Mouse (Mus musculus) intestine, embryonic 14.5 days (tissue): ENCODE measurements around the gene Gm49673. TPM values are rescaled to one million over a fixed set of nuclear protein-coding genes. Genes with fewer than 3 reads are reported as not detected.
A peak's percentile ranks its signal among the peaks of the same experiment; 100 is the strongest.
"Not testable (repeated sequence)": the region's sequence is repeated elsewhere in the genome, so short reads cannot be mapped to it uniquely, and the experiment has no call there.

Experiments
- ATAC-seq: fragments of 200-750 bp; cut with Nextera tagmentation; replicated peaks from 2 replicates; pipeline ENCODE4 v1.8.0; 2017; ENCODE audit warnings: low read depth, moderate number of reproducible peaks, moderate TSS enrichment, moderate library complexity; ENCODE audit not compliant: low FRiP score, low TSS enrichment
- DNase-seq: peaks from one replicate; pipeline ENCODE4 v3.0.0-alpha.2; 2018; ENCODE audit warnings: low spot score
- H3K27ac ChIP-seq: fragments of 300-500 bp; sonication (generic); 2 replicates; pipeline ENCODE4 v1.5.1; 2014; ENCODE audit warnings: low read depth, mild to moderate bottlenecking, control low read depth
- H3K27me3 ChIP-seq: fragments of 300-500 bp; sonication (generic); replicated peaks from 2 replicates; pipeline ENCODE4 v1.6.1; 2014; ENCODE audit warnings: low read length, control low read depth; ENCODE audit not compliant: control insufficient read depth, insufficient read depth
- H3K36me3 ChIP-seq: fragments of 300-500 bp; sonication (generic); 2 replicates; pipeline ENCODE4 v1.6.1; 2014; ENCODE audit warnings: low read length, control low read depth; ENCODE audit not compliant: control insufficient read depth, insufficient read depth
- H3K4me1 ChIP-seq: fragments of 300-500 bp; sonication (generic); replicated peaks from 2 replicates; pipeline ENCODE4 v1.6.1; 2014; ENCODE audit warnings: low read length, control low read depth, mixed read lengths; ENCODE audit not compliant: control insufficient read depth, insufficient read depth
- H3K4me2 ChIP-seq: fragments of 300-500 bp; sonication (generic); 2 replicates; pipeline ENCODE4 v1.6.1; 2014; ENCODE audit warnings: low read length
- H3K4me3 ChIP-seq: fragments of 300-500 bp; sonication (generic); 2 replicates; pipeline ENCODE4 v1.5.1; 2014; ENCODE audit warnings: low read depth, low read length, control low read depth, mixed read lengths
- H3K9ac ChIP-seq: fragments of 300-500 bp; sonication (generic); 2 replicates; pipeline ENCODE4 v1.6.1; 2014; ENCODE audit warnings: mild to moderate bottlenecking, low read length
- H3K9me3 ChIP-seq: fragments of 300-500 bp; sonication (generic); 2 replicates; pipeline ENCODE4 v1.6.1; 2016; ENCODE audit warnings: low read length, control low read depth; ENCODE audit not compliant: control insufficient read depth
- WGBS: fragments of 180-500 bp; shearing (Covaris S2); extraction: QIAGEN DNeasy Blood & Tissue Kit; methylation state at CpG from one replicate; pipeline ENCODE4 v1.1.7; 2014; 5-methylcytosine and 5-hydroxymethylcytosine counted together
- polyA plus RNA-seq: library from polyadenylated mRNA; unstranded; fragments of >200 nt; fragmentation: Nextera tagmentation; extraction: Ambion mirVana; gene quantifications from 2 replicates; pipeline ENCODE4 v1.2.1, GENCODE M21; 2014

Gm49673 gene
- polyA plus RNA-seq, result 0.28 TPM in 1 of 2 replicates, not detected in the other

DNA sequence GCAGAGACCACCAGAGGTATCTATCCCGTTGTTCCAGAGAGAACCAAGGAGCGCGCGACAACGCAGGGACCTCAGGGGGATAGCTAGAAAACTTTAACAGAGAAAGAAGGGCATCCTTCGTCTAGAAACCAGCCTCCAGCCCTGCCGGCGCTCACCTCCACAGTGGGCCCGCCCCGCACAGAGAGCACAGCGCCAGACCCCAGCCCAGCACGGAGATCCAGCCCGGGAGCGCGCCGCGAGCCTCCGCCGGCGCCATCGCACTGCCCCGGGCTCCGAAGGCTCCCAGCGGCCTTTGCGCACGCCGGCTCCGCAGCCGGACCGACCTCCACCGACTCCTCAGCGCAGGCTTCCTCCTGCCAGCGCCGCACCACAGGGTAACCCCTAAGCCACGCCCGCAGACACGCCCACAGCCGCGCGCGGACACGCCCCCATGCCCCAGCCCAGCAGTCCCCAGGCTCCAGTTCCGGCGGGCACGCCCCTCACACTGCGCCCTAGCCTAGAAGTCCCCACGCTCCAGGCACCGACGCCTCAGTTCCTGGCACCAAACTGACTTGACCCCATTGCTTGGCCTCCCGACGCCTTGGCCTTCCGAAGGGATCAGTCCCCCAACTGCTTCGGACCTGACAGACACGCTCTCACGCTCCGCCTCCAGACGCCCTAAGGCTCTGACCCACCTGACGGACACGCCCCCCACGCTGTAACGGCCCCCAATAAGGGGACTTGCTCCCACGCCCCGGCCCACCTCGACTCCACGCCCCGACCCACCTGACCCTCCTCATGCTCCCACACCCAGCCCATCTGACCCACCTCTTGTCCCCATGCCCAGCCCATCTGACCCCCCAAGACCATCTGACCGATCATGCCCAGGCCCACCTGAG lies at the start of gene Gm49673, which contains the start of gene Rnaset2a:
TSS of gene Gm49673 (minus strand) at position 350 of the 878 bp plus-strand sequence.
TSS of gene Rnaset2a (minus strand) at position 659 of the 878 bp plus-strand sequence.
- WGBS, result 1% methylated on average over 41 of the region's 67 CpGs
- Histone ChIP-seq H3K4me2 (peak within 1 kb of the TSS; percentile 45), H3K9ac (peak within 1 kb of the TSS; percentile 44), H3K27ac (0 out of 2 replicates have a peak within 1 kb of the TSS, but pooled peaks have one; percentile 33), H3K4me3 (peak within 1 kb of the TSS; percentile 47)
- H3K4me1 ChIP-seq, H3K9me3 ChIP-seq, H3K36me3 ChIP-seq, H3K27me3 ChIP-seq: not testable (repeated sequence)
- DNase-seq (peak; percentile 72), ATAC-seq (peak; percentile 99)

DNA sequence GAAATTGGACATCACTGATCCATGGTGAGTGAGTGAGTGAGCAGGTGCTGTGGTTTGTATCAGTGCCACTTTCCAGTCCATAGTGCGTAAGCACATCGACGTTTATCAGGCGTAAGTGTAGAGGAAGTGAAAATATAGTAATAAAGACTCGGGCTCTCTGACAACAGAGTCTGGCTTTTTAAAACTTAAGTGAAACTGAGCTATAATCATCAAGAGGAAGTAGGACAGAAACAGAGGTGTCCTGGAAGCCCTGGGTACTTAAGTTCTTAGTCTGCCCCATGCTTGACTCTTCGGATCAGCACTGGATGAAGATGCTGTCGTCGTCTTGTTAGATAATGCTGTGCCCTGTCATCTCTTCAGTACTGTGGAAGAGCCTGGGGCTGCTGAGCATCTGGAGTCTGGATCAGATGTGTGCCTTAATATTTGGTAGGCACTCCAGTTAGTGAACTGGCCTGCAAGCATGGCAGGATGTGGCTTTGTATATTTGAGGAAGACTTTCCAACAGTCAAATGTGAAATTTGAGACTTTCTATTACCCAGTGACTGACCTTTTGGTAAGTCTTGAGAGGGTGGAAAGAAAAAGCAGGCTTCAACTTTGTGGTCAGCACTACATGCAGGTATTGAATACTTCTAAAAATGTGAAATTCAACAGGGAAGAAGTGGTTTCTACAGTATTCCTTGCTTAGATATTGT lies 48.2 kb upstream of the Gm49673 start:
- no peak for ATAC-seq
- Histone ChIP-seq H3K36me3 (peaks cover 53% of the 10 kb centered on the region), H3K9ac (no peak overlapping the region), H3K4me3 (no peak overlapping the region), H3K4me1 (no peaks in the 10 kb centered on the region), H3K4me2 (no peak overlapping the region), H3K27ac (no peak overlapping the region), H3K9me3 (no peaks in the 10 kb centered on the region), H3K27me3 (no peaks in the 10 kb centered on the region)
- whole genome bisulfite sequencing, result 91% methylated on average over 8 of the region's 8 CpGs
- DNase-seq, result no peak

DNA sequence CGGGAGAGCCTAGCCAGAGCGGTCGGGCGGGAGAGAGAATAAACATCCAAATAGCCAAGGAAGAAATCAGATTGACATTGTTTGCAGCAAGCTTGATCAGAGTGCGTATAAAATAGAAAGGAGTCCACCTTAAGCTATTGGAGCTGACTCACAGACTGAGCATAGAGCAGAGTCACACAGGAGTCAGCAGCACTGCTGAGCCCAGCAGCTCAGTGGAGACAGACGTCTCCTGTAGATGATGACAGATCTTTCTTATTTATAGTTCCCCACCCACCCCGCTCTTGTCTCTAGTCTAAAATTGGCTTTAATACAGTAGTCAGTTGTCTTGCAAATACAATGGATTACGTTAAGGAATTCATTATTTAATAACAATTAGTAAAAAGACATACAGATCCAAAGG lies 46.1 kb upstream of the Gm49673 start:
- ATAC-seq (no peak), DNase-seq (no peak)
- no peak overlapping the region for H3K9ac ChIP-seq
- no peaks in the 10 kb centered on the region for H3K27me3 ChIP-seq
- no peak overlapping the region for H3K4me3 ChIP-seq
- no peak overlapping the region for H3K27ac ChIP-seq
- WGBS, result 74% methylated on average over 8 of the region's 8 CpGs
- no peak overlapping the region for H3K4me2 ChIP-seq
- no peaks in the 10 kb centered on the region for H3K4me1 ChIP-seq
- no peaks in the 10 kb centered on the region for H3K9me3 ChIP-seq
- peaks cover 74% of the 10 kb centered on the region for H3K36me3 ChIP-seq

DNA sequence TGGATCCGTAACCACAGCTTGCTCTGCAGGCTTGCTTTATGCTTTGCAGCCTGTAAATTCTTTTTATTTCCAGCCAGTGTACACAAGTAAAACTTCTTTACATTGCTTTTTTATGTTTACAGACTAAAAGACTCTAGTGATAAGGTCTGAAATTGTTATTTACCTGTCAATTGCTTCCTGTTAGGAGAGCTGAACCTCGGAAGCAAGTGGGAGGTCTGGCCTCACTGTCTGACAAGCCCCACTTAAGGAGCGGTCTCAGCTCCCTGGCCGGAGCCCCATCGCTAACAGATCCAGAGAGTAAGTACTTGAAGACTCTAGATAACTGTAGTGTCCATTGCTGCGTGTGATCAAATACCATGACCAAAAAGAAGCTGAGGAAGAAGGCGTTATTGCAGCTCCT lies 36.6 kb upstream of the Gm49673 start:
- 70% methylated on average over 7 of the region's 7 CpGs for WGBS
- Histone ChIP-seq H3K4me2 (no peak overlapping the region), H3K9me3 (no peaks in the 10 kb centered on the region), H3K27ac (no peak overlapping the region), H3K9ac (no peak overlapping the region), H3K36me3 (peaks cover 84% of the 10 kb centered on the region), H3K4me1 (no peaks in the 10 kb centered on the region), H3K27me3 (no peaks in the 10 kb centered on the region), H3K4me3 (no peak overlapping the region)
- no peak for DNase-seq
- no peak for ATAC-seq

DNA sequence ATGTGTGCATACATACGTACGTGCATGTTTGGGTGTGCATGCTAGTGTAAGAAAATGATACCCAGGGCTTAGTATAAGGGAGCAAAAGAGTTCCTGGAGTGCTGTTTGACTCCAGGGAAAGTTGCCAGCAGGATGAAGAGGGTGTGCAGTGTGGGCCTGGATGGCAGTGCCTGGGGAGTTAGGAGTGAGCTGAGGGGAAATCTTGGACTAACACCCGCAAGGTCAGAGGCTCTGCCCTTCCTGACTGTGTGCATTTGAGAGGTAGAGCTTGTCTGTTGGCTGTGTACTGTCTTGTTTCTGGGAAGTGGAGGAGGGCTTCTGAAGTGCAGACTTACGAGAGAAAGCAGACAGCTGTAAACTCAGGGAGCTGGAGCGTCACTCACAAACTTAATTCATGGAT lies 36.2 kb upstream of the Gm49673 start:
- H3K27ac ChIP-seq, result no peak overlapping the region

DNA sequence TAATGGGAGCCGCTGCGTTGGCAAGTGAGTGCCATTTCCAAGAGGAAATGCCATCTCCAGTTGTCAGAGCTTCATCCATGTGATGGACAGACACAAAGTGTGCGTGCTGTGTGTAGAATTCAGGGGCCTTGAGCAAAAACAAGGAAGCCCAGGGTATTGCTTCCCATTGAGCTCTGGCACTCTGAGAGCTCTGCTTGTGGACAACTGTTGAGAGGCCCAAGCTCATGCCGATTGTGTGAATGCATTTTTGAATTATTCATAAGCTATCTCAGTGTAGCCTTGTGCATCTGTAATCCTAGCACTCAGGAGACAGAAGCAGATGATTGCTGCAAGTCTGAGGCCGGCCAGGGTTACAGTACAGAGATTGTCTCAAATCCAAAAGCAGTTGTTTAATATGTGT lies 29.5 kb upstream of the Gm49673 start:
- H3K4me1 ChIP-seq, result no peaks in the 10 kb centered on the region
- no peak overlapping the region for H3K27ac ChIP-seq
- 94% methylated on average over 5 of the region's 5 CpGs for whole genome bisulfite sequencing
- no peak overlapping the region for H3K4me2 ChIP-seq
- peaks cover 92% of the 10 kb centered on the region for H3K36me3 ChIP-seq
- DNase-seq, result peak; percentile 28
- no peak for ATAC-seq
- no peaks in the 10 kb centered on the region for H3K9me3 ChIP-seq
- H3K27me3 ChIP-seq, result no peaks in the 10 kb centered on the region
- H3K4me3 ChIP-seq, result no peak overlapping the region
- H3K9ac ChIP-seq, result no peak overlapping the region

More for the DNA sequence above, 36.2 kb upstream of the Gm49673 start:
- Histone ChIP-seq H3K27me3 (no peaks in the 10 kb centered on the region), H3K4me2 (no peak overlapping the region), H3K9ac (no peak overlapping the region), H3K36me3 (peaks cover 84% of the 10 kb centered on the region), H3K9me3 (no peaks in the 10 kb centered on the region), H3K4me1 (no peaks in the 10 kb centered on the region), H3K4me3 (no peak overlapping the region)
- DNase-seq, result no peak
- 70% methylated on average over 5 of the region's 5 CpGs for WGBS
- no peak for ATAC-seq

DNA sequence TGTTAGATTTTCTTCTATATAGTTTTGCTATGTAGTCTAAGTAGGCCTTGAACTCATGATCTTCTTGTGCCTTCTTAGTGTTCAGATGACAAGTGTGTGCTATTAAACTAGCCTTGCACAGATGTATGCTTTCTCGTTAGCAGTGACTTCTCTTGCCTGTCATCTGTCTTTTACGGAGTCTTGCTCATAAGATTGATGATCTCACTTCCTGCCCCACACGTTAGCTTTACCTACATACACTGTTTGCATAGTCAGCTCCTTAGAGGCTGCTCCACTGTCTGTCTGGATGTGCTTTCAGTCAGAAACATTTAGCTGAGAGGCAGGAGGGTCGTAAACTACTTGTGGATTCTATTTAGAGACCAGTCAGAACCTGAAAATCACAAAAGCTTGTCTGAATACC lies 23.5 kb upstream of the Gm49673 start:
- no peaks in the 10 kb centered on the region for H3K4me1 ChIP-seq
- no peak overlapping the region for H3K9ac ChIP-seq
- H3K36me3 ChIP-seq, result peaks cover 75% of the 10 kb centered on the region
- H3K4me3 ChIP-seq, result no peak overlapping the region
- no peaks in the 10 kb centered on the region for H3K27me3 ChIP-seq
- no peak overlapping the region for H3K4me2 ChIP-seq
- ATAC-seq, result no peak
- no peak for DNase-seq
- H3K9me3 ChIP-seq, result no peaks in the 10 kb centered on the region
- H3K27ac ChIP-seq, result no peak overlapping the region
- WGBS, result 48% methylated on average over 4 of the region's 4 CpGs

DNA sequence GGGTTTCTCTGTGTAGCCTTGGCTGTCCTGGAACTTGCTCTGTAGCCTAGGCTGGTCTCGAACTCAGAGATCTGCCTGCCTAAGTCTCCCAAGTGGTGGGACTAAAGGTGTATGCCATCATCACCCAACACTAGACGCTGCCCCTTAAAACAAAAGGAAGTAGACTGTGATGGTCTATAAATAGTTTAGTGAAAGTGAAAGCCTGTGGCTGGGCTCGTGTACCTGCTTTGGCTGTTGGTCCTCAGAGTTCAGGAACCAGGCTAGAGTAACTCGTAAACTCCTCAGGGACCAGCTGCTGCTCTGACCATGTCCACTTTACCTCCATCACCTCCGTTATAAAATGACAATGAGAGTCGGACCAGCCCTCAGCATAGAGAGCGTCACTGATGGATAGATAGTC lies 22.7 kb upstream of the Gm49673 start:
- no peak overlapping the region for H3K9ac ChIP-seq
- no peak overlapping the region for H3K27ac ChIP-seq
- no peak overlapping the region for H3K4me2 ChIP-seq
- no peaks in the 10 kb centered on the region for H3K4me1 ChIP-seq
- no peak for DNase-seq
- peaks cover 68% of the 10 kb centered on the region for H3K36me3 ChIP-seq
- 83% methylated on average over 7 of the region's 7 CpGs for WGBS
- no peaks in the 10 kb centered on the region for H3K9me3 ChIP-seq
- ATAC-seq, result no peak
- no peak overlapping the region for H3K4me3 ChIP-seq
- no peaks in the 10 kb centered on the region for H3K27me3 ChIP-seq
